Mouse (Mus musculus) forebrain, postnatal 0 days (tissue): ENCODE results near the gene Fgf9. TPM values are rescaled to one million over a fixed set of nuclear protein-coding genes. Genes with fewer than 3 reads are reported as not detected.
A peak's percentile ranks its signal among the peaks of the same experiment; 100 is the strongest.

ENCODE experiments used
- ATAC-seq: fragments of 200-750 bp; cut with Nextera tagmentation; 2 replicates; pipeline ENCODE4 v1.8.0; 2017; ENCODE audit warnings: mild to moderate bottlenecking, moderate library complexity
- DNase-seq: peaks from one replicate; pipeline ENCODE4 v3.0.0-alpha.2; 2015
- H3K27ac ChIP-seq: fragments of 300-500 bp; sonication (generic); 2 replicates; pipeline ENCODE4 v1.5.1; 2014; ENCODE audit warnings: low read depth, mild to moderate bottlenecking, antibody characterized with exemption, low read length, moderate library complexity, mixed read lengths
- H3K27me3 ChIP-seq: fragments of 300-500 bp; sonication (generic); 2 replicates; pipeline ENCODE4 v1.6.1; 2014; ENCODE audit warnings: mild to moderate bottlenecking, low read length, mixed read lengths; ENCODE audit not compliant: insufficient read depth
- H3K36me3 ChIP-seq: fragments of 300-500 bp; sonication (generic); 2 replicates; pipeline ENCODE4 v1.6.1; 2014; ENCODE audit warnings: mild to moderate bottlenecking, moderate library complexity; ENCODE audit not compliant: insufficient read depth
- H3K4me1 ChIP-seq: fragments of 300-500 bp; sonication (generic); 2 replicates; pipeline ENCODE4 v1.6.1; 2014; ENCODE audit warnings: antibody characterized with exemption; ENCODE audit not compliant: insufficient read depth
- H3K4me2 ChIP-seq: fragments of 300-500 bp; sonication (generic); 2 replicates; pipeline ENCODE4 v1.6.1; 2014; ENCODE audit warnings: low read depth, mild to moderate bottlenecking, moderate library complexity
- H3K4me3 ChIP-seq: fragments of 300-500 bp; sonication (generic); 2 replicates; pipeline ENCODE4 v1.5.1; 2014; ENCODE audit warnings: low read depth, low read length, mixed read lengths
- H3K9ac ChIP-seq: fragments of 300-500 bp; sonication (generic); 2 replicates; pipeline ENCODE4 v1.6.1; 2014; ENCODE audit warnings: mild to moderate bottlenecking
- H3K9me3 ChIP-seq: fragments of 300-500 bp; sonication (generic); 2 replicates; pipeline ENCODE4 v1.6.1; 2016; ENCODE audit warnings: low read length
- CTCF ChIP-seq: sonication (generic); IDR thresholded peaks from 2 replicates; pipeline ENCODE4 v1.5.1; 2016; ENCODE audit warnings: antibody characterized with exemption, control low read depth, low read depth
- WGBS: fragments of 180-500 bp; shearing (Covaris S2); extraction: QIAGEN DNeasy Blood & Tissue Kit; methylation state at CpG from one replicate; pipeline ENCODE4 v1.1.7; 2014; 5-methylcytosine and 5-hydroxymethylcytosine counted together
- polyA plus RNA-seq: library from polyadenylated mRNA; unstranded; fragments of >200 nt; fragmentation: Nextera tagmentation; extraction: Ambion mirVana; gene quantifications from 2 replicates; pipeline ENCODE4 v1.2.1, GENCODE M21; 2015
- total RNA-seq: library from RNA; depleted of rRNA; stranded (reverse); fragments of >200 nt; gene quantifications from 2 replicates; pipeline ENCODE4 v1.2.3, GENCODE M21; 2014

Fgf9 gene
- total and polyA plus RNA-seq, 2 experiments from 2014 or later = 14.8 to 16.4 TPM

GRCm38 (mm10) chr14:58112341-58112740, 42.0 kb downstream of the Fgf9 start:
- Histone ChIP-seq H3K4me2 (no peak overlapping the region), H3K4me1 (no peaks in the 10 kb centered on the region), H3K9ac (no peak overlapping the region), H3K4me3 (no peak overlapping the region), H3K9me3 (no peaks in the 10 kb centered on the region), H3K27ac (no peak overlapping the region), H3K36me3 (no peaks in the 10 kb centered on the region), H3K27me3 (no peaks in the 10 kb centered on the region)
- TF ChIP-seq CTCF = no peak
- ATAC-seq = no peak
- WGBS = 45% methylated on average over 3 of the region's 3 CpGs
- no peak for DNase-seq

DNA sequence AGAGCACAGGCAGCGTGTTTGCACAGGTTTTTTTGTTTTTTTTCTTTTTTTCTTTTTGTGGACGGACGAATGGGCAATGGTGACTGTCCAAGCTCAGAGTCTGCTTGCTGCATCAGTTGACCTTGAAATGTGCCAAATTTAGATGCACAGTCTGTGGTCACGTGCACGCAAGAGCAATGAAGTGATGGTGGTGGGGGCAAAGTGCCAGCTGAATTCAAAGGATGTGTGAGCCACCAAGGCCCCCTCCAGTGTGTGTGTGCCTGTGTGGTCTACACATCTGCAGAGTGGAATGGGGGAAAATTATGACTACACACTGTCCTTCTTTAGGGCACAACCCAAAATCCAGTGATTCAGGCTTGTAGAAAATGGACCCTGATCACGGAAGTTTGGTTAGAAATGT, 42.8 kb downstream of the Fgf9 start:
- no peak for TF ChIP-seq CTCF
- Histone ChIP-seq H3K27ac (no peak overlapping the region), H3K4me1 (no peaks in the 10 kb centered on the region), H3K36me3 (no peaks in the 10 kb centered on the region), H3K9ac (no peak overlapping the region), H3K4me3 (no peak overlapping the region), H3K9me3 (no peaks in the 10 kb centered on the region), H3K27me3 (no peaks in the 10 kb centered on the region), H3K4me2 (no peak overlapping the region)
- DNase-seq (peak; percentile 7), ATAC-seq (no peak)
- 48% methylated on average over 6 of the region's 6 CpGs for WGBS

GRCm38 (mm10) chr14:58114146-58114545, 43.8 kb downstream of the Fgf9 start:
- WGBS = 84% methylated on average over 2 of the region's 2 CpGs
- no peaks in the 10 kb centered on the region for H3K4me1 ChIP-seq

DNA sequence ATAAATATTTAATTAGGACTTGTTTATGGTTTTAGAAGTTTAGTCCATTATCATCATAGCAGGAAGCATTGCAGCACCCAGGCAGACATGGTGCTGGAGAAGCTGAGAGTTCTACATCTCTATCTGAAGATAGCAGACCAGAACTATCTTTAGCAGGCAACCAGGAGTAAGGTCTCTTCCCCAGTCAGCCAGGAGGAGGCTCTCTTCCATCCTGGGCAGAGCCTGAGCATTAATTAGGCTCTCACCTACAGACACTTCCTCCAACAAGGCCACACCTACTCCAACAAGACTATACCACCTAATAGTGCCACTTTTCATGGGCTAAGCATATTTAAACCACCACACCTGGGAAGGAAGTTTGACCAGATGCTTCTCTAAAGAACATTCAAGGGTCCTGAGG, 54.3 kb downstream of the Fgf9 start:
- no peak for TF ChIP-seq CTCF
- DNase-seq = no peak
- no peaks in the 10 kb centered on the region for H3K36me3 ChIP-seq
- H3K4me3 ChIP-seq = no peak overlapping the region
- no peak overlapping the region for H3K9ac ChIP-seq
- no peaks in the 10 kb centered on the region for H3K9me3 ChIP-seq
- no peak overlapping the region for H3K4me2 ChIP-seq
- no peak overlapping the region for H3K27ac ChIP-seq
- H3K27me3 ChIP-seq = no peaks in the 10 kb centered on the region
- H3K4me1 ChIP-seq = no peaks in the 10 kb centered on the region
- ATAC-seq = no peak

More at GRCm38 (mm10) chr14:58114146-58114545, 43.8 kb downstream of the Fgf9 start:
- Histone ChIP-seq H3K27me3 (no peaks in the 10 kb centered on the region), H3K36me3 (no peaks in the 10 kb centered on the region), H3K9me3 (no peaks in the 10 kb centered on the region), H3K9ac (no peak overlapping the region), H3K27ac (no peak overlapping the region), H3K4me3 (no peak overlapping the region), H3K4me2 (no peak overlapping the region)
- DNase-seq = no peak
- no peak for TF ChIP-seq CTCF
- ATAC-seq = no peak

- H3K4me2 ChIP-seq = no peak overlapping the region
- ATAC-seq (no peak), DNase-seq (no peak)
Measured at GRCm38 (mm10) chr14:58126508-58126907, 56.2 kb downstream of the Fgf9 start.

GRCm38 (mm10) chr14:58139506-58140055, 69.2 kb downstream of the Fgf9 start:
- no peaks in the 10 kb centered on the region for H3K4me1 ChIP-seq
- WGBS = 87% methylated on average over 1 of the region's 1 CpGs
- no peak overlapping the region for H3K4me2 ChIP-seq
- no peaks in the 10 kb centered on the region for H3K9me3 ChIP-seq
- H3K4me3 ChIP-seq = no peak overlapping the region
- no peak for TF ChIP-seq CTCF
- no peaks in the 10 kb centered on the region for H3K36me3 ChIP-seq
- H3K27me3 ChIP-seq = no peaks in the 10 kb centered on the region
- H3K9ac ChIP-seq = no peak overlapping the region
- no peak overlapping the region for H3K27ac ChIP-seq
- DNase-seq (no peak), ATAC-seq (no peak)

More at GRCm38 (mm10) chr14:58126508-58126907, 56.2 kb downstream of the Fgf9 start:
- TF ChIP-seq CTCF = no peak
- no peaks in the 10 kb centered on the region for H3K36me3 ChIP-seq
- H3K9ac ChIP-seq = no peak overlapping the region
- H3K9me3 ChIP-seq = no peaks in the 10 kb centered on the region
- no peaks in the 10 kb centered on the region for H3K27me3 ChIP-seq
- H3K27ac ChIP-seq = no peak overlapping the region
- WGBS = 91% methylated on average over 10 of the region's 10 CpGs
- no peaks in the 10 kb centered on the region for H3K4me1 ChIP-seq
- H3K4me3 ChIP-seq = no peak overlapping the region

- peak; percentile 2 for DNase-seq
- H3K9ac ChIP-seq = no peak overlapping the region
- H3K9me3 ChIP-seq = no peaks in the 10 kb centered on the region
- no peaks in the 10 kb centered on the region for H3K36me3 ChIP-seq
- 41% methylated on average over 23 of the region's 23 CpGs for WGBS
- no peak for TF ChIP-seq CTCF
- H3K27me3 ChIP-seq = no peaks in the 10 kb centered on the region
- peak overlapping the region; percentile 42 for H3K4me2 ChIP-seq
- ATAC-seq = peak; percentile 20; the same call in 1 of the 2 replicates
- H3K27ac ChIP-seq = no peak overlapping the region
- H3K4me3 ChIP-seq = 0 out of 2 replicates have a peak overlapping the region, but pooled peaks have one; percentile 13
- H3K4me1 ChIP-seq = peaks cover 6% of the 10 kb centered on the region; the same call in 1 of the 2 replicates
Measured at GRCm38 (mm10) chr14:58149637-58150470, 79.5 kb downstream of the Fgf9 start.
